Mouse (Mus musculus): ENCODE measurements around the gene Ltb4r2.

DNA sequence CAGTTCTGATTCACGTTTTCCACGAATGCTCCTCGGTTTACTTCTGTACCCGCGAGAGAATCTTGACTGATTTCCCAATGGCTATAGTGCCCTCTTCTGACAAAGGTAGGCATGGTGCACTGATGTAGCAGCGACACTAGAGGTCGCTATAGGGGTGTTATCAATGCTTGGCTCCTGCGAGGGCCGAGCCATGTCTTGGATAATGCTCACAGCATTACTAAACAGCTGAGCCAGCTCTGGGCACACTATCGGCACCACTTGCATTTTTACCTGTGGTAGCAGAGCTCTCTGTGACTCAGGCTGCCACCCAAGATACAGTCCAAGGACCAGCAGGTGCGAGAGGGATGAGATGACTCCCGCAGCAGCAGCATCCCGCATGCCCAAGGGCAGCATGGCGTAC is 20.1 kb downstream of the Ltb4r2 start:
- TF ChIP-seq POLR2A (IDR thresholded peaks at IDR 0.05; ENCODE audit: control insufficient read depth, extremely low read depth, insufficient read depth, low read length, poor library complexity) (no peak), CTCF (IDR thresholded peaks at IDR 0.05; ENCODE audit: borderline replicate concordance, control insufficient read depth, extremely low read depth, insufficient read depth, low read length, poor library complexity) (peak; percentile 76; the same call in 1 of the 2 replicates)
